Mouse (Mus musculus) heart, embryonic 15.5 days (tissue): ENCODE data around the gene Gm16253. TPM values are rescaled to one million over a fixed set of nuclear protein-coding genes. Genes with fewer than 3 reads are reported as not detected.

Experiments
- ATAC-seq: fragments of 200-750 bp; cut with Nextera tagmentation; replicated peaks from 2 replicates; pipeline ENCODE4 v1.8.0; 2017; ENCODE audit warnings: low read depth, moderate TSS enrichment; ENCODE audit not compliant: insufficient number of reproducible peaks, insufficient read depth, low FRiP score
- H3K27ac ChIP-seq: fragments of 300-500 bp; sonication (generic); 2 replicates; pipeline ENCODE4 v1.5.1; 2015; ENCODE audit warnings: mild to moderate bottlenecking, inconsistent platforms
- H3K27me3 ChIP-seq: fragments of 300-500 bp; sonication (generic); 2 replicates; pipeline ENCODE4 v1.6.1; 2015; ENCODE audit warnings: inconsistent platforms
- H3K36me3 ChIP-seq: fragments of 300-500 bp; sonication (generic); 2 replicates; pipeline ENCODE4 v1.6.1; 2015; ENCODE audit warnings: mild to moderate bottlenecking, inconsistent platforms
- H3K4me1 ChIP-seq: fragments of 300-500 bp; sonication (generic); replicated peaks from 2 replicates; pipeline ENCODE4 v1.6.1; 2015; ENCODE audit warnings: inconsistent platforms
- H3K4me2 ChIP-seq: fragments of 300-500 bp; sonication (generic); 2 replicates; pipeline ENCODE4 v1.6.1; 2015; ENCODE audit warnings: inconsistent platforms, mild to moderate bottlenecking, moderate library complexity
- H3K4me3 ChIP-seq: fragments of 300-500 bp; sonication (generic); 2 replicates; pipeline ENCODE4 v1.5.1; 2015; ENCODE audit warnings: mild to moderate bottlenecking, inconsistent platforms
- H3K9ac ChIP-seq: fragments of 300-500 bp; sonication (generic); 2 replicates; pipeline ENCODE4 v1.6.1; 2015; ENCODE audit warnings: mild to moderate bottlenecking, inconsistent platforms
- H3K9me3 ChIP-seq: fragments of 300-500 bp; sonication (generic); replicated peaks from 2 replicates; pipeline ENCODE4 v1.6.1; 2016; ENCODE audit warnings: inconsistent platforms
- WGBS: fragments of 180-500 bp; shearing (Covaris S2); methylation state at CpG from one replicate; pipeline ENCODE4 v1.1.7; 2015; ENCODE audit warnings: mixed read lengths; 5-methylcytosine and 5-hydroxymethylcytosine counted together
- polyA plus RNA-seq: library from polyadenylated mRNA; unstranded; fragments of >200 nt; fragmentation: Nextera tagmentation; extraction: Ambion mirVana; gene quantifications from 2 replicates; pipeline ENCODE4 v1.2.1, GENCODE M21; 2015

Gm16253 gene
- polyA plus RNA-seq, 1 experiment from 2014 or later: 1.6 TPM

DNA sequence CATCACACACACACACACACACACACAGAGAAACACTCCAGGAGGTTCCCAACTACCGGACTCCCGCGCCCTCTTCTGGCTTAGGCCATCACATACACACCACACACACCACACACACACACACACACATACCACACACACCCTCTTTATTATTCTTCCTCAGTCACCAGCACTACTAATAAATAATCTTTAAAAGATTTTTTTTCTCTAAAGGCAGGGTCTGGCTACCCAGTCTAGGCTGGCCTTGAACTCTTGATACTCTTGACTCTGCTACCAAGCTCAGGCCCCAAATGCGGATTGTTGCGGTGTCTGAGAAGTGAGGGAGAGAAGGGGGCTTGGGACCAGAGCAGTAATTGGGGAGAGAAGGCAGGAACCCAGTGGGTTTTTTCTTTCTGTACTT, 18.1 kb downstream of the Gm16253 start:
- H3K36me3 ChIP-seq: no peaks in the 10 kb centered on the region
- no peaks in the 10 kb centered on the region for H3K27me3 ChIP-seq
- ATAC-seq: no peak
- no peak overlapping the region for H3K9ac ChIP-seq
- H3K4me2 ChIP-seq: no peak overlapping the region
- H3K4me3 ChIP-seq: no peak overlapping the region
- peaks cover 49% of the 10 kb centered on the region for H3K4me1 ChIP-seq
- WGBS: 82% methylated on average over 5 of the region's 5 CpGs
- H3K9me3 ChIP-seq: no peaks in the 10 kb centered on the region
- H3K27ac ChIP-seq: no peak overlapping the region

DNA sequence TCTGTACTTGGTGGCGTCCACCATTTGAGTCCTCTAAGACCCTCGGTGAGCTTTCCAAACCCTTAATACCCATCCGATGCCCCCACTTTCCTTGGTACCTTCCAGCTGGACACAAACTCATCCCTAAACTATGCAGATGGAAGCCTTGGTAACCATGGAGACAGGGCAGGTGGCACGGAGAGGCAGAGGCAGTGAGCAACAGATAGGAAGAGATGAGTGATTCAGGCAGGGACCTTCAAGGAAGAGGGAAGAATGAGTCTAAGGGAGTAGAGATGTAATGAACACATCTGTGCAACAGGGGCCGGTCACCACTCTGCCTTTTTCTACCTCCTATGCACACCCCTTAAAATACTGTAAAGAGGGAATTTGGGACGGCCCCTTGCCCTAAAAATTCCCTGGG, 18.9 kb downstream of the Gm16253 start:
- H3K27ac ChIP-seq: peak overlapping the region; percentile 80
- peaks cover 57% of the 10 kb centered on the region for H3K4me1 ChIP-seq
- no peak for ATAC-seq
- H3K36me3 ChIP-seq: no peaks in the 10 kb centered on the region
- H3K4me3 ChIP-seq: peak overlapping the region; percentile 64
- no peaks in the 10 kb centered on the region for H3K9me3 ChIP-seq
- H3K9ac ChIP-seq: 0 out of 2 replicates have a peak overlapping the region, but pooled peaks have one; percentile 72
- H3K4me2 ChIP-seq: peak overlapping the region; percentile 90
- no peaks in the 10 kb centered on the region for H3K27me3 ChIP-seq
- 22% methylated on average over 6 of the region's 6 CpGs for WGBS

DNA sequence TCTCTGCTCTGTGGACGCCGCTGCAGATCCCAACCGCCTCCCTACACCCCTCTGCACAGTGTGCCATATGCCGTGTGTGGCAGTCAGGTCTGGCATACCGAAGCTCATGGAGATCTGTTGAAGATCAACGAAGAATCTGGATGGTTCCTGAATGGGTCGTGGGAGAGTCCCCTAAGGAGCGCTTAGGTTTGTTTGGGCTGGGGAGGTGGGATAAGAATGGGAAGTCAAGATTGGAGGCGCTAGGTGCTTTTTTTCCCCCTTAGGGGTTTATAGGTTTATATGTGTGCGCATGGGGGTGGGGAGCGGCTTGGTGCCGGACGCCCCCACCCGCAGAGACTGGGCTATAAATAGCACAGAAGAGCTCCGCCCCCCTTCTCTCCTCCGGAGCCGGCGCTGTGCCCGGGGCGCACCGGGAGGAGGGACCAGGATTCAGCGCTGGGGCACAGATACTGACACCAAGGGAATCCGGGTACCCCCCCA, 19.5 kb downstream of the Gm16253 start, which contains the start of gene Ankrd34a:
Gene Ankrd34a (plus strand): TSS at position 409 of the 480 bp plus-strand sequence.
- no peak for ATAC-seq
- Histone ChIP-seq H3K4me1 (peaks cover 57% of the 10 kb centered on the region), H3K27ac (peak within 1 kb of the TSS; percentile 80), H3K4me3 (peak within 1 kb of the TSS; percentile 64), H3K36me3 (no peaks in the 10 kb centered on the region), H3K9ac (peak within 1 kb of the TSS; percentile 72), H3K9me3 (no peaks in the 10 kb centered on the region), H3K4me2 (peak within 1 kb of the TSS; percentile 90), H3K27me3 (no peaks in the 10 kb centered on the region)
- 1% methylated on average over 20 of the region's 23 CpGs for WGBS

DNA sequence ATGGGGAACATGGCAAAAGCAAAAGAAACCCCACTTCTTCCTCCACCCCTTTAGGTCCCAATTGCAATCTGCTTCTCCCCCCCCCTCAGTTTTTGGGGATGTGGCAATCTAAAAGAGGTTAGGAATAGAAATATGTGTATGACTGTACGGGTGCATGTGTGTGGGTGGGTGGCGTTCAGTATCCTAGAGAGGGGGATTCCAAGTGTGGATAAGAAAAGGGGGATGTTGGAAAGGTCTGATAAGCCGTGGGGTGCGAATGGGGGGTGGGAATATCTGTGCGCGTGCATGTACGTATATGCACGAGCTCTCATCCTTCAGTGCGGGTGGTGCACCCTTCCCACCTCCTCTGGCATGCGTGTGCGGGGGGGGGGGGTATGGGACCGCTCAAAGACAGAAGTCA, 20.1 kb downstream of the Gm16253 start:
- peak overlapping the region; percentile 90 for H3K4me2 ChIP-seq
- peak overlapping the region; percentile 72 for H3K9ac ChIP-seq
- H3K27ac ChIP-seq: peak overlapping the region; percentile 80
- ATAC-seq: no peak
- H3K27me3 ChIP-seq: no peaks in the 10 kb centered on the region
- H3K4me1 ChIP-seq: peaks cover 57% of the 10 kb centered on the region
- H3K9me3 ChIP-seq: no peaks in the 10 kb centered on the region
- H3K36me3 ChIP-seq: no peaks in the 10 kb centered on the region
- WGBS: 1% methylated on average over 12 of the region's 12 CpGs
- peak overlapping the region; percentile 64 for H3K4me3 ChIP-seq

DNA sequence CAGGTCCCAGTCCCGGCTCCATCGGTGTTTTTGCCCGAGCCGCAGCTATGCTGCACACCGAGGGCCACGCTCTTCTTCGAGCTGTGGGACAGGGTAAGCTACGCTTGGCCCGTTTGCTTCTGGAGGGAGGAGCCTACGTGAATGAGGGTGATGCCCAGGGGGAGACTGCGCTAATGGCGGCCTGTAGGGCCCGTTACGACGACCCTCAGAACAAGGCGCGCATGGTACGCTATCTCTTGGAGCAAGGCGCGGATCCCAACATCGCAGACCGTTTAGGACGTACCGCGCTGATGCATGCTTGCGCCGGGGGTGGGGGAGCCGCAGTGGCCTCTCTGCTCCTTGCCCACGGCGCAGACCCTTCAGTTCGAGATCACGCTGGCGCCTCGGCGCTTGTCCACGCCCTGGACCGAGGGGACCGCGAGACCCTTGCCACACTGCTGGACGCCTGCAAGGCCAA, 20.7 kb downstream of the Gm16253 start:
- Histone ChIP-seq H3K4me2 (peak overlapping the region; percentile 90), H3K9me3 (no peaks in the 10 kb centered on the region), H3K36me3 (no peaks in the 10 kb centered on the region), H3K27me3 (no peaks in the 10 kb centered on the region), H3K27ac (peak overlapping the region; percentile 80), H3K4me3 (peak overlapping the region; percentile 64), H3K9ac (peak overlapping the region; percentile 72), H3K4me1 (peaks cover 59% of the 10 kb centered on the region)
- WGBS: under 1% methylated on average over 40 of the region's 40 CpGs
- no peak for ATAC-seq

DNA sequence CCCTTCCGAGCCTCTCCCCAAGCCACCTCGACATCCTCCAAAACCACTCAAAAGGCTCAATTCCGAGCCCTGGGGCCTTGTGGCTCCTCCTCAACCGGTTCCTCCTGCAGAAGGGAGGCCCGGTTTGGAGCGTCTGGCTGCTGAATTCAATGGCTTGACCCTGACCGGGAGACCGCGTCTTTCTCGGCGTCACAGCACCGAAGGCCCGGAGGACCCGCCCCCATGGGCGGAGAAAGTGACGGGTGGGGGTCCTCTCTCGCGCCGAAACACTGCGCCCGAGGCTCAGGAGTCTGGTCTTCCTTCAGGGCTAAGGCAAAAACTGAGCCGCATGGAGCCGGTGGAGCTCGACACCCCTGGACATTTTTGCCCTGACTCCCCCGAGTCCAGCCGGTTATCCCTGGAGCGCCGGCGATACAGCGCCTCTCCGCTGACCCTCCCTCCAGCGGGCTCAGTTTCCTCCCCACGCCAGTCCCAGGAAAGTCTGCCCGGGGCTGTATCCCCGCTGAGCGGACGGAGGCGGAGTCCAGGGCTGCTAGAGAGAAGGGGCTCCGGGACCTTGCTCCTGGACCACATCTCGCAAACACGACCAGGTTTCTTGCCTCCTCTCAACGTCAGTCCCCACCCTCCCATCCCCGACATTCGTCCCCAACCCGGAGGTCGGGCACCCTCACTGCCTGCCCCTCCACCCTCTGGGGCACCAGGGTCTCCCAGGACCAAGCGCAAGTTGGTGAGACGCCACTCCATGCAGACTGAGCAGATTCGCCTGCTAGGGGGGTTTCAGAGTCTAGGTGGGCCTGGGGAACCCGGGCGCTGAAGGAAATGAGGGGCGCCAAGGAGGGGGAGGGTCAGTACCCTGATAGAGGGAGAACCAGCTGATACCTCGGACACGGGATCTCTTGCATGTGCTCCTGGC, 21.6 kb downstream of the Gm16253 start:
- H3K9me3 ChIP-seq: no peaks in the 10 kb centered on the region
- H3K4me1 ChIP-seq: peaks cover 59% of the 10 kb centered on the region
- peak overlapping the region; percentile 64 for H3K4me3 ChIP-seq
- H3K9ac ChIP-seq: peak overlapping the region; percentile 72
- no peaks in the 10 kb centered on the region for H3K27me3 ChIP-seq
- 6% methylated on average over 54 of the region's 54 CpGs for WGBS
- no peaks in the 10 kb centered on the region for H3K36me3 ChIP-seq
- H3K4me2 ChIP-seq: peak overlapping the region; percentile 90
- no peak for ATAC-seq
- peak overlapping the region; percentile 80 for H3K27ac ChIP-seq

DNA sequence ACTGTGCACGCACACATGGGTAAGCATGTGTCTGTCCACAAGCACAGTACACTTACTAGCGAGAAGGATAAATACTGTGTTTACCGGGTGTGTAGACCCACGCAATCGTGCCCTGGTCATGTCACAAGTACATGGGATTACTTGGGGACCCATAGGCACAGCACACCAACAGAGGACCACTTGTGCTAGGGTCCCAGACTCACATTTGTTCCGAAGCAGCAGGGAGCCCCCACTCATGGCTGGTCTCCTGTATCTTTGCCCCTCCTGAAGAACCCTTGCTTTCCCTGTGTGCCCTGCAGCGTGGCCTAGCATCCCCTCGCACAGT, 22.2 kb downstream of the Gm16253 start:
- H3K4me3 ChIP-seq: no peak overlapping the region
- H3K9ac ChIP-seq: 0 out of 2 replicates have a peak overlapping the region, but pooled peaks have one; percentile 72
- no peaks in the 10 kb centered on the region for H3K36me3 ChIP-seq
- H3K27ac ChIP-seq: no peak overlapping the region
- ATAC-seq: no peak
- no peaks in the 10 kb centered on the region for H3K27me3 ChIP-seq
- peaks cover 65% of the 10 kb centered on the region for H3K4me1 ChIP-seq
- 69% methylated on average over 8 of the region's 8 CpGs for WGBS
- no peaks in the 10 kb centered on the region for H3K9me3 ChIP-seq
- peak overlapping the region; percentile 90 for H3K4me2 ChIP-seq

DNA sequence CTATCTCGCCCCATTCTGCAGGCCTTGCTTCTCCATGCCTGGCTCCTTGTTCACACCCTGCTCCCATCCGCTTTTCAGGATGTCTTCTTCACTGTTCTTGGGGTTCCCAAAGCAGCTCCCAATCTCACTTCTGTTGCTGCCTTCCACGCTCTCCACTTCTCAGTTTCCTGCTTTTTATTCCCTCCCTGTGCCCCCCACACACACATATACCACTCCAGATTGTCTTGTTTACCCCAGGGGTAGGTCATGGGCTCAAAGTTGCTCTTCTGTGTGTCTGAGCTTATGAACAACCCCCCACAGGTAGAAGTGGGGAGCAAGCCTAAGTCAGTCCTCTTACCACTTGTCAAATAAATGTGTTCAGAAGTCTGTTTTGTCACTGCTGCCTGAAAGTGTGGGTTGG, 22.6 kb downstream of the Gm16253 start:
- Histone ChIP-seq H3K9me3 (no peaks in the 10 kb centered on the region), H3K4me3 (no peak overlapping the region), H3K27me3 (no peaks in the 10 kb centered on the region), H3K36me3 (no peaks in the 10 kb centered on the region), H3K4me1 (peaks cover 67% of the 10 kb centered on the region), H3K4me2 (0 out of 2 replicates have a peak overlapping the region, but pooled peaks have one; percentile 90), H3K9ac (no peak overlapping the region), H3K27ac (no peak overlapping the region)
- no peak for ATAC-seq
- 80% methylated on average over 3 of the region's 3 CpGs for WGBS

DNA sequence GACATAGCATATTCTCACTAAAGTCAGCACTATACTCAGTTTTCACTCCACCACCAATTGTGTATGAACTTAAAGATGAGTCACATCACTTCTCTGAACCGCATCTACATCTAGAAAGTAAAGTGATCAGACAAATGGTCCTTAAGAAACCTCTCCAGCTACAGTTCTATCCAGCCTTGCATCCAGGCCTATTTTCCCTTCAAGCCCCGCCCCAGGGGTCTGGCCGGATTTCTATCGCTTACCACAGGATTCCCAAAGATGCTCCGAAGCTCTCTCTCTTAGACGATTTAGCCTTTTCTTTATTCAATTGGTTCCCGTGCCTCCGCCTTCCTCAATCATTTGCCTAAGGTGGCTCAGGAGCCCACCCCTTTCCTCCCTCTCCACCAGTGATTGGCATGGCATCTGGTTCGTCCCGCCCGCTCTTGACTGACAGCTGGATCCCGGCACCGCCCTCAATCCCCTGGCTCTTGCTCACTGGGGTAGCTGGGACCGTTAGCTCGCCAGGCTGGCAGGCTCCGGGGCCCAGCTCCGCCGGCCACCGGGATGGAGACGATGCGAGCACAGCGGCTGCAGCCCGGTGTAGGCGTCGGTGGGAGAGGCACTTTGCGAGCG, 24.0 kb downstream of the Gm16253 start, which contains the start of gene Lix1l:
Gene Lix1l (plus strand): TSS at position 511 of the 612 bp plus-strand sequence.
- WGBS: under 1% methylated on average over 27 of the region's 27 CpGs
- Histone ChIP-seq H3K9ac (peak within 1 kb of the TSS; percentile 76), H3K36me3 (no peaks in the 10 kb centered on the region), H3K27ac (peak within 1 kb of the TSS; percentile 97), H3K4me1 (peaks cover 70% of the 10 kb centered on the region), H3K4me3 (peak within 1 kb of the TSS; percentile 71), H3K27me3 (no peaks in the 10 kb centered on the region), H3K9me3 (no peaks in the 10 kb centered on the region), H3K4me2 (peak within 1 kb of the TSS; percentile 64)
- ATAC-seq: peak; percentile 92

DNA sequence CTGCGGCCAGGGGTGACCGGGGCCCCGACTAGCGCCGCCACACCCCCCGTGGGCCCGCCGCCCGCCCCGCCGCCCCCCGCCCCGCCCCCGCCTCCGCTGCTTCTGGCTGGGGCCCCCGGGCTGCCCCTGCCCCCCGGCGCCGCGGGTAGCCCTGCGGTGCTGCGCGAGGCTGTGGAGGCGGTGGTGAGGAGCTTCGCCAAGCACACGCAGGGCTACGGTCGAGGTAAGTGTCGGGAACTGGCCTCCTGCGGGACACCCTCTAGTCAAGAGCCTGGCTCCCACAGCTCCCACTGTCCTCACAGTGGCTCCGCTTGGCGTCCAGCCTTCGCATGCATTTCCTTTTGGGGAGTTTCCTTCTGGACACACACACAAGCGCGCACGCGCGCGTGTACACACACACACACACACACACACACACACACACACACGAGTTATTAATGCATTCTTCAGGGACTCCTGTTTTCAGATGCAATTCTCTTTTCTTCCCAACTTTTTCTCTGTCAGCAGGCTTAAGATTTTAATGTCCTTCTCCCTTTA, 24.5 kb downstream of the Gm16253 start:
- peaks cover 64% of the 10 kb centered on the region for H3K4me1 ChIP-seq

More for the DNA sequence above, 24.5 kb downstream of the Gm16253 start:
- Histone ChIP-seq H3K4me3 (peak overlapping the region; percentile 71), H3K9me3 (no peaks in the 10 kb centered on the region), H3K36me3 (no peaks in the 10 kb centered on the region), H3K9ac (peak overlapping the region; percentile 76), H3K27ac (peak overlapping the region; percentile 97), H3K4me2 (peak overlapping the region; percentile 64), H3K27me3 (no peaks in the 10 kb centered on the region)
- WGBS: under 1% methylated on average over 40 of the region's 40 CpGs
- ATAC-seq: peak; percentile 80
